Mouse (Mus musculus) liver, embryonic 12.5 days (tissue): ENCODE measurements at regions not wholly inside any gene's neighbourhood (a gene's known extent, or its start where the extent isn't known, plus 50 kb on each side); places are given as distances from the start of the nearest gene placed in this dataset.

Source experiments
- ATAC-seq: fragments of 200-750 bp; cut with Nextera tagmentation; 2 replicates; pipeline ENCODE4 v1.8.0; 2017; ENCODE audit warnings: moderate number of reproducible peaks, mild to moderate bottlenecking, moderate library complexity
- H3K27ac ChIP-seq: fragments of 300-500 bp; sonication (generic); 2 replicates; pipeline ENCODE4 v1.5.1; 2016; ENCODE audit warnings: mild to moderate bottlenecking
- H3K27me3 ChIP-seq: fragments of 300-500 bp; sonication (generic); replicated peaks from 2 replicates; pipeline ENCODE4 v1.6.1; 2016; ENCODE audit warnings: mild to moderate bottlenecking, moderate library complexity
- H3K36me3 ChIP-seq: fragments of 300-500 bp; sonication (generic); 2 replicates; pipeline ENCODE4 v1.6.1; 2016; ENCODE audit warnings: mild to moderate bottlenecking, moderate library complexity
- H3K4me1 ChIP-seq: fragments of 300-500 bp; sonication (generic); 2 replicates; pipeline ENCODE4 v1.6.1; 2016
- H3K4me2 ChIP-seq: fragments of 300-500 bp; sonication (generic); 2 replicates; pipeline ENCODE4 v1.6.1; 2016; ENCODE audit warnings: mild to moderate bottlenecking, moderate library complexity
- H3K4me3 ChIP-seq: fragments of 300-500 bp; sonication (generic); 2 replicates; pipeline ENCODE4 v1.5.1; 2016; ENCODE audit warnings: mild to moderate bottlenecking, moderate library complexity
- H3K9ac ChIP-seq: fragments of 300-500 bp; sonication (generic); 2 replicates; pipeline ENCODE4 v1.6.1; 2016; ENCODE audit warnings: mild to moderate bottlenecking, moderate library complexity
- H3K9me3 ChIP-seq: fragments of 300-500 bp; sonication (generic); replicated peaks from 2 replicates; pipeline ENCODE4 v1.6.1; 2016; ENCODE audit warnings: mild to moderate bottlenecking, moderate library complexity
- WGBS: fragments of 180-500 bp; shearing (Covaris S2); methylation state at CpG from one replicate; pipeline ENCODE4 v1.1.7; 2016; ENCODE audit not compliant: insufficient replicate concordance; 5-methylcytosine and 5-hydroxymethylcytosine counted together

DNA sequence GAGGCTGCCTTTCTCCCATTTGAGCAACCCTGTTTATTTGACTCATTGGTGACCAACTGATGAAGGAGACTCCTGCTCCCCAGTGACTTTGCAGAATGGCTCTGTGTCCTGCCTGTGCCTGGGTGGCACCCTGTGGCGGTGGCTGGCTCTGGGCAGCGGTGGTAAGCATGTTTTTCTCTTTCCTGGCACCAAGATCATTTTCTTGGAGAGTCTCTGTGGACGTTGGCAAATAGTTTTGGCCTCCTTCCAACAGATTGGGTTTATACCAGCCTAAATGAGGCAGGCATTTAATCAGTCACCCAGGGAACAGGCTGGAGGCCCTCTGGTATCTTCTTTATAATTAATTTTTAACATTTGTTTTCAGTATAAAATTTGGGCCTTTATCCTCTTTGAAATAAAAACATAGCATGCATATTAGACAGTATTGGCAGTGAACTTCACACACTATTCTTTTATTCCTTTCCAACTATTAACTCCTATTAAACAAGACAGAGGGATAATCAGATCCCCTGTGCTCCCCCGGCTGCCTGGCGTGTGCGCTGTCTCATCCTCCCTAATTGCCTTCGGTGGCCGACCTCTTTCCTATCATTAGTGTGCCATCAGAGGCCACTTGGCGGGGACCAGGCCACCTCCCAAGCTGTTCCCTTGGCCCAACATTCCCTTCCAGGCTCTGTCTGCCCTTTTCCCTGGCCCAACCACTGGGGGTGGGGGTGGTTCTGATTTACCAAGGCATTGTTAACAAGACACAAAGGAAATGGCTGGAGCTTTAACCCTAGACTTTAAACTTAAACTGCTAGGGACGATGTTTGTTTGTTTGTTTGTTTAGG lies 111.8 kb upstream of the Topaz1 start:
- no peak overlapping the region for H3K9ac ChIP-seq
- H3K36me3 ChIP-seq = no peaks in the 10 kb centered on the region
- no peak for ATAC-seq
- H3K27me3 ChIP-seq = no peaks in the 10 kb centered on the region
- H3K4me3 ChIP-seq = no peak overlapping the region
- no peaks in the 10 kb centered on the region for H3K9me3 ChIP-seq
- 47% methylated on average over 10 of the region's 10 CpGs for WGBS
- no peak overlapping the region for H3K27ac ChIP-seq
- H3K4me1 ChIP-seq = no peaks in the 10 kb centered on the region
- no peak overlapping the region for H3K4me2 ChIP-seq

DNA sequence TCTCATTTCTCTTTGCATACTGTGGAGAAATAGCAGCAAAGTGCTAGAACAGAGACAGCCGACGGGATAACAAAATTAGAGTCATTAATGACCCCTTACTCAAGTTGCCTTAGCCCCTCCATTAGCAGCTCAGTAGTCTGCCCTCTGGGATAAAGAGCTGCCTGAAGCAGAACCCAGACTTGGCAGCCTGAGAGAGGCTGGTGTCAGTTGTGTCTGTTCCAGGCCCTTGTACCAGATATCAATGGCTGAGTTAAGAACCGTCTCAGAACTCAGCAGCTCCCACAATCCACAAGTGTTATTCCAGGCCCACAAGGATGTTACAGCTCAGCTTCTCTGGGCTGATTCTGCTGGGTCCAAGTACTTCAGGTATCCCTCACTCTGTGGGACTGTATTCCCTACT lies 109.6 kb upstream of the Topaz1 start:
- Histone ChIP-seq H3K27me3 (no peaks in the 10 kb centered on the region), H3K9ac (no peak overlapping the region), H3K36me3 (no peaks in the 10 kb centered on the region), H3K4me3 (no peak overlapping the region), H3K4me1 (no peaks in the 10 kb centered on the region), H3K9me3 (no peaks in the 10 kb centered on the region), H3K27ac (no peak overlapping the region), H3K4me2 (no peak overlapping the region)
- 51% methylated on average over 3 of the region's 3 CpGs for WGBS
- ATAC-seq = no peak

DNA sequence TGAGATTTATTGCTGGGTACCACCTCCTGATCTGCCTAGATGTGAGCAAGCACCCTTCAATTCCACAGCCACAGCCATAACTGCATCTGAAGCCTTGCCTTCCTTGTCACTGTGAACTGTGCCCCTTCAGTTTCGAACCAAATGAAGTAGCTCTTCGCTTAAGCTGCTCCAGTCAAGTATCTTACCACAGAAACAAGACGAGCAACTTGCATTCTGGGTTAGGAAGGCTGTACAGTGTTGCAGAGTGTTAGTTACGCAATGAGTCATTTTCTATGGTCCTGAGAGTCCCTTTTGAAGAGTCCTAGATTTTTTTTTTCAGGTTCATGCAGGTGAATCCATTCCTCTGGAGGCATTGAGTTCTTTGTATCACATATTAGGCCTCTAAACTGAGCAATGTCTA lies 107.9 kb upstream of the Topaz1 start:
- H3K27me3 ChIP-seq = peaks cover 5% of the 10 kb centered on the region; the same call in 1 of the 2 replicates
- H3K9me3 ChIP-seq = no peaks in the 10 kb centered on the region
- H3K27ac ChIP-seq = no peak overlapping the region
- H3K4me1 ChIP-seq = no peaks in the 10 kb centered on the region
- ATAC-seq = no peak
- no peak overlapping the region for H3K4me3 ChIP-seq
- H3K36me3 ChIP-seq = no peaks in the 10 kb centered on the region
- H3K9ac ChIP-seq = no peak overlapping the region
- no peak overlapping the region for H3K4me2 ChIP-seq
- 52% methylated on average over 4 of the region's 4 CpGs for WGBS

DNA sequence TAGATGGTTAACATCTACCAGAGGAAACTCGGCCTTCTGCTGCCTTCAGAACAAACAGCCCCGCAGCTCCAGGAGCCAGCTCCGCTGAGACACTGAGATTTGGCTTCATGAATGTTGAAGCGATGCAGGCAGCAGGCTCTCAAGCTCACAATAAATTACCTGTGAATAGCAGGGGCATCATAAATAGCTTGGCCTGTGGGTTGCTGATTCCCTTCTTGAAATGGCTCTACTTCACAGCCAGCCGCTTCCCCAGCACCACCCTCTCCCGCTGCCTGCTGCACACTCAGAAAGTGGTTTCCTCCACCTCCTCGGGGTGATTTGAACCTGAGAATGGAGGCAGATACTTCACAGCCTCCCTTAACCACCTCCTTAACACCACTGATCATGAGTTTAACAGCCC lies 104.2 kb upstream of the Topaz1 start:
- Histone ChIP-seq H3K27me3 (peaks cover 8% of the 10 kb centered on the region; the same call in 1 of the 2 replicates), H3K36me3 (no peaks in the 10 kb centered on the region), H3K4me3 (no peak overlapping the region), H3K9me3 (no peaks in the 10 kb centered on the region), H3K9ac (no peak overlapping the region), H3K4me1 (no peaks in the 10 kb centered on the region), H3K4me2 (no peak overlapping the region), H3K27ac (no peak overlapping the region)
- ATAC-seq = no peak
- 43% methylated on average over 7 of the region's 7 CpGs for WGBS

DNA sequence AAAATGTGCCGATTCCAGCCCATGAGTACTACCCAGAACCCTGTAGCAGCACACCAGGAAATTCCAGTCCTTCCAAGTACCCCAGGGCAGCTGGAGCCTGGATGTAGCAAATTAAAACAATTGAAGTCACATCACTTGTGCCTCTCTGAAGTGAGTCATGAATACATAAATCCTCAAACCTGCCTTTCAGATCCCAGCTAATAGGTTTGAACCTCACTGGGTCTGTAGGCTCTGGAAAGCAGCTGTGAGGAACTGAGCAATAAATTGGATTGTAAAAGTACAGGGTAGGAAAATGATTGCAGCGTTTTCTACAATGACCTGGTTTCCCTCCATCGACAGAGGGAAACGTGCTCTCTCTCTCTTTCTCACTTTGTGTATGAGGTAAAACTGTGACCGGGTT lies 101.6 kb upstream of the Topaz1 start:
- Histone ChIP-seq H3K27me3 (peaks cover 8% of the 10 kb centered on the region; the same call in 1 of the 2 replicates), H3K4me3 (no peak overlapping the region), H3K27ac (no peak overlapping the region), H3K4me1 (no peaks in the 10 kb centered on the region), H3K9ac (no peak overlapping the region), H3K9me3 (no peaks in the 10 kb centered on the region), H3K36me3 (no peaks in the 10 kb centered on the region), H3K4me2 (no peak overlapping the region)
- WGBS = 65% methylated on average over 5 of the region's 5 CpGs
- ATAC-seq = no peak

DNA sequence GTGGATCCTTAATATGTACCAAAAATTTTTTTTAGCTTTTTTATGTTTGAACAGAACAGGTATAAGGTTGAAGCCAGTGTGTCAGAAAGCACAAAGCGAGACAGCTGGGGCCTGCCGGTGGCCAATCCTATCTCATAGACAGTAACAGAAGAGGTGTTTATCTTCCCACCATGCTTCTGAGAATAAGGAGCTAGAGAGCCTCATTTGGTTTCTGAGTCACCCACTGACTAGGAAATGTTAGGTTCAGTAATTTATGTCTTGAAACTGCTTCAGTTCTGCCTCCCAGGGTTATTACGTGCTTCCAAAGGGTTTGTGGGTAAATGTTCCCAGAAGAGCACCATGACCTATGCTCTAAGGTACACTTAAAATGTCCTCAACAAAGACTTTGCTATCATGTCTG lies 96.3 kb upstream of the Topaz1 start:
- Histone ChIP-seq H3K4me2 (no peak overlapping the region), H3K36me3 (no peaks in the 10 kb centered on the region), H3K27ac (no peak overlapping the region), H3K4me3 (no peak overlapping the region), H3K4me1 (no peaks in the 10 kb centered on the region), H3K9me3 (no peaks in the 10 kb centered on the region), H3K27me3 (no peaks in the 10 kb centered on the region), H3K9ac (no peak overlapping the region)
- WGBS = 64% methylated on average over 3 of the region's 3 CpGs
- ATAC-seq = no peak

DNA sequence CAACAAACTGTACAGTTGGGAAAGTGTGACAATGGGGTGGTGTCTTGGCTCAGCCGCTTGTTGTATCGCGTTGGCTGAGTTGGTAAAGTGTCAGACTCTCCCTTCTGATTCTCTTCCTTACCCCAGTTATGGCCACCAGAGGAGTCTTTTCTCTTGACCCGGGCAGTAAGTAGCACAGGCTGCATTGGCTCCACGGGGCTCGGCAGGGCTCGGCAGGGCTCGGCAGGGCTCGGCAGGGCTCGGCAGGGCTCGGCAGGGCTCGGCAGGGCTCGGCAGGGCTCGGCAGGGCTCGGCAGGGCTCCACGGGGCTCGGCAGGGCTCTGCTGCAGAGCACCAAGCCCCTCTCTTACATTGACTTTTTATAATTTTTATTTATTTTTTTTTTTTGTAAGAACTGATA lies 91.6 kb upstream of the Topaz1 start:
- no peaks in the 10 kb centered on the region for H3K9me3 ChIP-seq
- H3K4me3 ChIP-seq = no peak overlapping the region
- 37% methylated on average over 17 of the region's 17 CpGs for WGBS
- no peak overlapping the region for H3K9ac ChIP-seq
- H3K4me1 ChIP-seq = no peaks in the 10 kb centered on the region
- H3K4me2 ChIP-seq = no peak overlapping the region
- H3K27ac ChIP-seq = no peak overlapping the region
- no peak for ATAC-seq
- no peaks in the 10 kb centered on the region for H3K27me3 ChIP-seq
- H3K36me3 ChIP-seq = no peaks in the 10 kb centered on the region

DNA sequence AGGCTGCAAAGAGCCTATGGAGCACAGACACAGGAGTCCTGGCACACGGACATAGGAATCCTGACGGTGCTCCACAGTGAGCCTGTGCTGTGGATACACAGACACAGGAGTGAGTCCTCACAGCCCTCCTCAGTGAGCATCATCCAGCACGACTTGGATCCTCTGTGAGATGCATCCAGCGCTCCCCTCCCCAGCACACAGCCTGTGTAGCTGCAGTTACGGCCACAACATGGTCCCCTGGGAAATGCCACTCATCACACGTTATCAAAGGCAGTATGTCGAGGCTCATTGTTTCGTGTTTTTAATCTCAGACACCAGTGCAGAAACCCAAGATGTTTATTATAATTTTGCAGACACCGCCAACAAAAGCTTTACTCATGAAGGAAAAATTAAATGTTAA lies 87.1 kb upstream of the Topaz1 start:
- H3K4me2 ChIP-seq = no peak overlapping the region
- no peaks in the 10 kb centered on the region for H3K4me1 ChIP-seq
- no peak overlapping the region for H3K27ac ChIP-seq
- H3K9me3 ChIP-seq = no peaks in the 10 kb centered on the region
- no peaks in the 10 kb centered on the region for H3K27me3 ChIP-seq
- H3K36me3 ChIP-seq = no peaks in the 10 kb centered on the region
- ATAC-seq = no peak
- 67% methylated on average over 9 of the region's 9 CpGs for WGBS
- H3K4me3 ChIP-seq = no peak overlapping the region
- no peak overlapping the region for H3K9ac ChIP-seq

DNA sequence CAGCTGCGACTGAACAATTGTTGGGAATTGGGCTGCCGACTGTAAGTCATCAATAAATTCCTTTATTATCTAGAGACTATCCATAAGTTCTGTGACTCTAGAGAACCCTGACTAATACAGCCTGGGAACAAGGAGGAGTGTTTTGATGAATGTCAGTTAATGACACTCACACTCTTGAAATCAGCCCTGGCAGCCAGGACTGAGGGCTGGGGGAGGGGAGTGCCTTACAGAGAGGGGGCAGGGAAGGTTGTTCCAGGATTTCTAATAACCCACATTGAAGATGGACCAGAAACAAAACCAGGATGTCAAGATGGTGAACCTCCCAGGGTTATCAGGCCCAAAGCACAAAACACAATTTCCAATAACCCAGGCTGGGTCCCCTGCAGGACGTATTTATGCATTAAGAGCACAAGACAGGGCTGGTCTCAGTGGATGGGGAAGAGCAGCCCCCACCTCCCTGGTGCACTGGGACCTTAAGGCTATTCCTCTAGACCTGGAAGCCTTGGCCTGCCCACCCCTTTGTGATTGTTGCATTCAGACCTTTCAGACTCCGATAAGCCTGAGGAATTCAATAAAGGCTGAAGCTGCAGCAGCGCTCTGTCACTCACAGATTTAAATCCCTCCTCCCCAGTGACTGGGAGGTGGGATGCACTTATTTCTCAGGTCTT lies 80.0 kb upstream of the Topaz1 start:
- no peak overlapping the region for H3K27ac ChIP-seq
- H3K4me3 ChIP-seq = no peak overlapping the region
- H3K9me3 ChIP-seq = no peaks in the 10 kb centered on the region
- WGBS = 47% methylated on average over 4 of the region's 5 CpGs
- H3K9ac ChIP-seq = no peak overlapping the region
- H3K4me1 ChIP-seq = no peaks in the 10 kb centered on the region
- H3K27me3 ChIP-seq = no peaks in the 10 kb centered on the region
- H3K4me2 ChIP-seq = no peak overlapping the region
- ATAC-seq = no peak
- no peaks in the 10 kb centered on the region for H3K36me3 ChIP-seq

DNA sequence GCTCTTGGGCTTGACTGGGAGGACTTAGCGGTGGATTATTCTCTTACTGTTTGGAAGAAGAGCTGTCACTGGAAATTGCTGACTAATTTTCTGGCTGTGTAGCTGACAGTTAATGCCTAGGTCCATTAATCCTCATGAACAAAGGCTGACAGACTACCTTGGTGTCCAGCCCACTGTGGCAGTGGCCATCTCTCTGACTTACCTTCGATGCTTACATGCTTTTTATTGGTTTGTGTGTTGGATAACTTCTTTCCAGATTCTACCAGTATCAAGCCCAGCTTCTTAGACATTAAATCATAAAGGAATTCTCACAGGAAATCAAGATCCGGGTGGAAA lies 79.5 kb upstream of the Topaz1 start:
- WGBS = 51% methylated on average over 3 of the region's 3 CpGs
- ATAC-seq = no peak
- H3K4me1 ChIP-seq = no peaks in the 10 kb centered on the region

DNA sequence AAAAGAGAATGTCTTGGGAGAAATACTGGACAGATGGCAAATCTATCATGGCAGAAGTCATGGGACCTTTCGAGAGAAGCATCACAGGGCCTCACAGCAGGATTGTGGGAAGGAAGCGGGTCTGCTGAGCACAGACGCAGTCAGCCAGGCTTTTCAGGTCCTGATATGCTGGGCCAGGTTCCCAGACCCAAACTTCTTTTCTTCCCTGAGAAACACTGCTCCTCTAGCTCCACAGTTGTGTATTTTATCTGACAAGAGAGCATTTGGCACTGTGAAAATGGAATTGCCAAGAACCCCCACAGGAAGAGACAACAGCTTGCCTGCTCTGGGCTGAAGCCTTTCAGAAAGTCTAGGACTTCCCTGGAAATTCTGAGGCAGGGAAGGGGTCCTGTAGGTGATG lies 73.4 kb upstream of the Topaz1 start:
- no peak for ATAC-seq
- no peaks in the 10 kb centered on the region for H3K4me1 ChIP-seq
- 54% methylated on average over 3 of the region's 3 CpGs for WGBS
- no peaks in the 10 kb centered on the region for H3K27me3 ChIP-seq
- H3K9ac ChIP-seq = no peak overlapping the region
- H3K27ac ChIP-seq = no peak overlapping the region
- H3K4me3 ChIP-seq = no peak overlapping the region
- no peaks in the 10 kb centered on the region for H3K36me3 ChIP-seq
- H3K9me3 ChIP-seq = no peaks in the 10 kb centered on the region
- no peak overlapping the region for H3K4me2 ChIP-seq

More for the DNA sequence above, 79.5 kb upstream of the Topaz1 start:
- Histone ChIP-seq H3K4me2 (no peak overlapping the region), H3K4me3 (no peak overlapping the region), H3K27ac (no peak overlapping the region), H3K36me3 (no peaks in the 10 kb centered on the region), H3K9ac (no peak overlapping the region), H3K9me3 (no peaks in the 10 kb centered on the region), H3K27me3 (no peaks in the 10 kb centered on the region)

DNA sequence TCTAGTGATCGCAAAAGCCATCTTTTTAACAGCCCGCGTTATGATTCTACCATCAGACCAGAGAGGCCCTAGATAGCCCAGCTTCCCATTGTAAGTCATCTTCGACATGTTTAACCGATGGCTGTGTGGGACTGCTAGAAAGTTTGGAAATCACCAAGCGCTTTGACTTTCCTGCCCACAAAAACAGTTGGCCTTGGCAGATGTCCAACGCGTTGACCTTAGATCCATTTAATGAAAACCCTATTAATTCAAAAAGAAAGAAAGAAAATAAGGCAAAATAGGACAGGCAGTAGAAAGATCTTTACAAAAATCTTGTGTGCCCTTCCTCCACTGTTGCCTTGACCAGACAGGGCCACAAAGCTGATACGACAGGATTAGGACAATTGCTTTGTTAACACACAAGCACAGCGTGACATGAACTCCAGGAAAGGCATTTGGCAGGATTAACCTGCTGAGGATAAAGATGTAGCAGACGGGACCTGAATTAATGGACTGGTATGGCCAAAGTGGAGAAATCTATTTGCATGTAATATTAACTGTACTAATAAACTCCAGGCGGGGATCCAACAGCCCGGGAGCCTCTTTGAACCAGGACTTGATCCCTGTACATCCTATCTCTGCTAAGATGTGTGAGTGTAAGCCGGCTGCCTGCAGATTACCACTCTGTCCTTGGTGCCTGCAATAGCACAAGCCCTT lies 69.0 kb upstream of the Topaz1 start:
- Histone ChIP-seq H3K27ac (no peak overlapping the region), H3K9me3 (no peaks in the 10 kb centered on the region), H3K36me3 (no peaks in the 10 kb centered on the region), H3K9ac (no peak overlapping the region), H3K4me2 (no peak overlapping the region), H3K4me1 (no peaks in the 10 kb centered on the region), H3K4me3 (no peak overlapping the region), H3K27me3 (no peaks in the 10 kb centered on the region)
- 73% methylated on average over 14 of the region's 14 CpGs for WGBS
- ATAC-seq = no peak
